Mouse (Mus musculus) CH12.LX (cell line): Measurements from ENCODE around the gene Acss1.

Source experiments
- GABPA ChIP-seq: IDR thresholded peaks from 2 replicates; pipeline ENCODE4 v1.6.1; 2012; ENCODE audit warnings: low read depth, low read length, improper control_type of control experiment, inconsistent platforms; ENCODE audit not compliant: insufficient replicate concordance
- NRF1 ChIP-seq: IDR thresholded peaks from 2 replicates; pipeline ENCODE4 v1.6.1; 2014; ENCODE audit warnings: low read depth, mild to moderate bottlenecking, inconsistent platforms, low read length, improper control_type of control experiment, moderate library complexity
- TCF12 ChIP-seq: IDR thresholded peaks from 2 replicates; pipeline ENCODE4 v1.6.1; 2014; ENCODE audit warnings: low read depth, mild to moderate bottlenecking, inconsistent platforms, low read length, improper control_type of control experiment
- ZNF384 ChIP-seq: IDR thresholded peaks from 2 replicates; pipeline ENCODE4 v1.6.1; 2012; ENCODE audit warnings: low read depth, low read length, improper control_type of control experiment, inconsistent platforms

- TF ChIP-seq TCF12 (no peak), GABPA (no peak), ZNF384 (no peak), NRF1 (no peak)
Measured at GRCm38 (mm10) chr2:150690216-150690615, 21.9 kb upstream of the Acss1 start.
